Comparison of ENCODE assay signal across 24 mouse cellular contexts in genomic region chr1:176980801-176981400, GRCm38 (mm10).
DNase-seq lines count a peak whose midpoint lies in the region; ATAC-seq and TF ChIP-seq lines count a peak whose summit lies in the region.
"Had no signal": no experiment of that assay in that cellular context is flagged by ENCODE, and none has a peak within 500 bp of the region (broad histone marks: within the 10 kb centered on the region; RNA-seq: fewer than 3 reads in every experiment).

No protein-coding gene starts in this region.

- H3K4me1 ChIP-seq in forebrain, embryonic 10.5 days, result peaks cover 37% of the 10 kb centered on the region
- peaks cover 24% of the 10 kb centered on the region for H3K4me1 ChIP-seq in forebrain, embryonic 12.5 days
- peaks cover 49% of the 10 kb centered on the region for H3K4me1 ChIP-seq in midbrain, embryonic 10.5 days
- H3K4me1 ChIP-seq in midbrain, embryonic 15.5 days, result peaks cover 13% of the 10 kb centered on the region
- peaks cover 4% of the 10 kb centered on the region; the same call in 1 of the 2 replicates for H3K4me1 ChIP-seq in kidney, embryonic 16.5 days (ENCODE audit: insufficient read depth, low read length)

- no peak for DNase-seq in forebrain, embryonic 10.5 days (ENCODE audit: extremely low spot score, low spot score)
- no peak for DNase-seq in midbrain, embryonic 10.5 days (ENCODE audit: low spot score)
- peak; percentile 61 for DNase-seq in brain, embryonic 14.5 days (ENCODE audit: low read depth)
- DNase-seq in splenic B cell, adult 2 months (ENCODE audit: low read depth, low spot score), result peak; percentile 51
- DNase-seq in layer of hippocampus, postnatal 10 days (ENCODE audit: low spot score in 2 of 2), result no peak
- DNase-seq: cerebellum, adult 11 months; gastrocnemius, adult 2 months; heart, adult 18-20 months; kidney, adult 9 months; kidney, postnatal 4 days; lung, adult 2 months; lung, postnatal 36 days; spleen, adult 18-20 months; thymus, postnatal 4 days had no signal

- H3K4me3 ChIP-seq in forebrain, embryonic 10.5 days, result no peak overlapping the region
- H3K4me3 ChIP-seq in forebrain, embryonic 12.5 days (replicated peaks), result no peak overlapping the region
- H3K4me3 ChIP-seq in midbrain, embryonic 10.5 days, result no peak overlapping the region
- H3K4me3 ChIP-seq in midbrain, embryonic 15.5 days, result no peak overlapping the region
- no peak overlapping the region for H3K4me3 ChIP-seq in kidney, embryonic 16.5 days (ENCODE audit: low read length)
- H3K4me3 ChIP-seq: gastrocnemius, adult 2 months; hindbrain, embryonic 10.5 days; limb, embryonic 10.5 days; midbrain, embryonic 12.5 days; myocyte; neural tube, embryonic 15.5 days had no signal

- H3K36me3 ChIP-seq in forebrain, embryonic 10.5 days (replicated peaks), result no peaks in the 10 kb centered on the region
- no peaks in the 10 kb centered on the region for H3K36me3 ChIP-seq in forebrain, embryonic 12.5 days (replicated peaks)
- no peaks in the 10 kb centered on the region for H3K36me3 ChIP-seq in midbrain, embryonic 10.5 days
- H3K36me3 ChIP-seq in midbrain, embryonic 15.5 days (replicated peaks), result no peaks in the 10 kb centered on the region
- no peaks in the 10 kb centered on the region for H3K36me3 ChIP-seq in splenic B cell, adult 2 months (ENCODE audit: control insufficient read depth, insufficient read depth, low read length, poor library complexity, severe bottlenecking)
- H3K36me3 ChIP-seq in kidney, embryonic 16.5 days (ENCODE audit: insufficient read depth, low read length), result no peaks in the 10 kb centered on the region
- H3K36me3 ChIP-seq: hindbrain, embryonic 10.5 days; limb, embryonic 10.5 days; midbrain, embryonic 12.5 days; neural tube, embryonic 15.5 days had no signal

- TF ChIP-seq POLR2A in brain, embryonic 14.5 days (IDR thresholded peaks at IDR 0.05; ENCODE audit: borderline replicate concordance, extremely low read depth, insufficient read depth, insufficient read length, poor library complexity, severe bottlenecking), result no peak

- TF ChIP-seq CTCF in brain, embryonic 14.5 days (IDR thresholded peaks at IDR 0.05; ENCODE audit: borderline replicate concordance, extremely low read depth, insufficient read depth, insufficient read length), result no peak

- H3K9me3 ChIP-seq in forebrain, embryonic 10.5 days, result no peaks in the 10 kb centered on the region
- no peaks in the 10 kb centered on the region for H3K9me3 ChIP-seq in forebrain, embryonic 12.5 days
- H3K9me3 ChIP-seq in midbrain, embryonic 10.5 days (replicated peaks), result no peaks in the 10 kb centered on the region
- no peaks in the 10 kb centered on the region for H3K9me3 ChIP-seq in midbrain, embryonic 15.5 days
- no peaks in the 10 kb centered on the region for H3K9me3 ChIP-seq in kidney, embryonic 16.5 days (ENCODE audit: low read length)
- H3K9me3 ChIP-seq: hindbrain, embryonic 10.5 days; limb, embryonic 10.5 days; midbrain, embryonic 12.5 days; neural tube, embryonic 15.5 days had no signal

- ATAC-seq in forebrain, embryonic 12.5 days (ENCODE audit: low FRiP score), result no peak
- ATAC-seq in midbrain, embryonic 15.5 days (replicated peaks), result no peak
- ATAC-seq in kidney, embryonic 16.5 days (ENCODE audit: low FRiP score, low TSS enrichment), result no peak
- ATAC-seq: Patski had no signal

- H3K27me3 ChIP-seq in forebrain, embryonic 10.5 days (ENCODE audit: poor library complexity, severe bottlenecking), result no peaks in the 10 kb centered on the region
- H3K27me3 ChIP-seq in forebrain, embryonic 12.5 days, result peaks cover 4% of the 10 kb centered on the region; the same call in 1 of the 2 replicates
- H3K27me3 ChIP-seq in midbrain, embryonic 10.5 days (ENCODE audit: low read depth, poor library complexity, severe bottlenecking), result no peaks in the 10 kb centered on the region
- H3K27me3 ChIP-seq in midbrain, embryonic 15.5 days (replicated peaks), result no peaks in the 10 kb centered on the region
- H3K27me3 ChIP-seq in splenic B cell, adult 2 months (ENCODE audit: control insufficient read depth, insufficient read depth, low read length, poor library complexity, severe bottlenecking), result no peaks in the 10 kb centered on the region
- H3K27me3 ChIP-seq in kidney, embryonic 16.5 days (ENCODE audit: insufficient read depth, low read length), result no peaks in the 10 kb centered on the region
- H3K27me3 ChIP-seq: midbrain, embryonic 12.5 days; Patski had no signal

- 78% methylated on average over 10 of the region's 10 CpGs for WGBS in forebrain, embryonic 10.5 days
- WGBS in forebrain, embryonic 12.5 days, result 68% methylated on average over 10 of the region's 10 CpGs
- 73% methylated on average over 10 of the region's 10 CpGs for WGBS in midbrain, embryonic 10.5 days
- WGBS in midbrain, embryonic 15.5 days, result 61% methylated on average over 10 of the region's 10 CpGs
- WGBS in kidney, embryonic 16.5 days, result 89% methylated on average over 10 of the region's 10 CpGs

- no peak overlapping the region for H3K4me2 ChIP-seq in forebrain, embryonic 12.5 days
- no peak overlapping the region for H3K4me2 ChIP-seq in midbrain, embryonic 15.5 days
- no peak overlapping the region for H3K4me2 ChIP-seq in kidney, embryonic 16.5 days (replicated peaks; ENCODE audit: low read depth, low read length)
- H3K4me2 ChIP-seq: liver, embryonic 11.5 days; midbrain, embryonic 12.5 days; neural tube, embryonic 15.5 days had no signal

- H3K27ac ChIP-seq in forebrain, embryonic 10.5 days, result peak overlapping the region; percentile 30; the same call in 1 of the 2 replicates
- H3K27ac ChIP-seq in forebrain, embryonic 12.5 days, result no peak overlapping the region
- peak overlapping the region; percentile 63 for H3K27ac ChIP-seq in midbrain, embryonic 10.5 days (replicated peaks)
- H3K27ac ChIP-seq in midbrain, embryonic 15.5 days, result no peak overlapping the region
- no peak overlapping the region for H3K27ac ChIP-seq in kidney, embryonic 16.5 days (ENCODE audit: low read length)
- H3K27ac ChIP-seq: gastrocnemius, adult 2 months; hindbrain, embryonic 10.5 days; limb, embryonic 10.5 days; midbrain, embryonic 12.5 days; neural tube, embryonic 15.5 days had no signal

- H3K9ac ChIP-seq in forebrain, embryonic 12.5 days, result no peak overlapping the region
- no peak overlapping the region for H3K9ac ChIP-seq in midbrain, embryonic 15.5 days
- no peak overlapping the region for H3K9ac ChIP-seq in kidney, embryonic 16.5 days (replicated peaks; ENCODE audit: low read length)
- H3K9ac ChIP-seq: midbrain, embryonic 12.5 days; neural tube, embryonic 15.5 days had no signal

Comparison
In these comparisons a context has a peak if more than half of its experiments do, and no peak if none do; other contexts are left out.
1. H3K27ac ChIP-seq: peak in forebrain, embryonic 10.5 days (single experiment) and midbrain, embryonic 10.5 days (single experiment); none in forebrain, embryonic 12.5 days (single experiment), midbrain, embryonic 15.5 days (single experiment) and kidney, embryonic 16.5 days (single experiment).
2. DNase-seq: peak in brain, embryonic 14.5 days (single experiment) and splenic B cell, adult 2 months (single experiment); none in forebrain, embryonic 10.5 days (single experiment), midbrain, embryonic 10.5 days (single experiment) and layer of hippocampus, postnatal 10 days (0 of 2).